Mouse (Mus musculus): ENCODE data around the gene Vmn1r68. TPM values are rescaled to one million over a fixed set of nuclear protein-coding genes. Genes with fewer than 3 reads are reported as not detected.

The Vmn1r68 gene
- not detected in 2 replicates for polyA plus RNA-seq (2012; rRNA removed)

- H3K4me3 ChIP-seq (replicated peaks; ENCODE audit: insufficient read depth, low read depth, low read length): no peak within 1 kb of the TSS
- no peaks in the 10 kb centered on the region for H3K4me1 ChIP-seq (ENCODE audit: control insufficient read depth, insufficient read depth, low read length)
- no peak within 1 kb of the TSS for H3K27ac ChIP-seq (ENCODE audit: insufficient read depth, low read length)
- TF ChIP-seq POLR2A (IDR thresholded peaks at IDR 0.05; ENCODE audit: borderline replicate concordance, insufficient read depth, low read length) (no peak), CTCF (IDR thresholded peaks at IDR 0.05; ENCODE audit: borderline replicate concordance, insufficient read depth, low read depth, low read length) (no peak)
- no peaks in the 10 kb centered on the region for H3K27me3 ChIP-seq (ENCODE audit: control insufficient read depth, insufficient read depth, low read length)
- 61% methylated on average over 2 of the region's 2 CpGs for WGBS
- no peak for DNase-seq
Observed at GRCm38 (mm10) chr7:10558385-10558784, at the start of gene Vmn1r68. TSS of gene Vmn1r68 (minus strand) at chr7:10558485.

- Histone ChIP-seq H3K4me1 (ENCODE audit: control insufficient read depth, insufficient read depth, low read length) (no peaks in the 10 kb centered on the region), H3K27me3 (ENCODE audit: control insufficient read depth, insufficient read depth, low read length) (no peaks in the 10 kb centered on the region), H3K27ac (ENCODE audit: insufficient read depth, low read length) (no peak overlapping the region), H3K4me3 (replicated peaks; ENCODE audit: insufficient read depth, low read depth, low read length) (peak overlapping the region; percentile 71)
- WGBS: 33% methylated on average over 6 of the region's 6 CpGs
- no peak for DNase-seq
- TF ChIP-seq POLR2A (IDR thresholded peaks at IDR 0.05; ENCODE audit: borderline replicate concordance, insufficient read depth, low read length) (no peak), CTCF (IDR thresholded peaks at IDR 0.05; ENCODE audit: borderline replicate concordance, insufficient read depth, low read depth, low read length) (no peak)
Observed at GRCm38 (mm10) chr7:10495578-10495977, 62.7 kb downstream of the Vmn1r68 start.

DNA sequence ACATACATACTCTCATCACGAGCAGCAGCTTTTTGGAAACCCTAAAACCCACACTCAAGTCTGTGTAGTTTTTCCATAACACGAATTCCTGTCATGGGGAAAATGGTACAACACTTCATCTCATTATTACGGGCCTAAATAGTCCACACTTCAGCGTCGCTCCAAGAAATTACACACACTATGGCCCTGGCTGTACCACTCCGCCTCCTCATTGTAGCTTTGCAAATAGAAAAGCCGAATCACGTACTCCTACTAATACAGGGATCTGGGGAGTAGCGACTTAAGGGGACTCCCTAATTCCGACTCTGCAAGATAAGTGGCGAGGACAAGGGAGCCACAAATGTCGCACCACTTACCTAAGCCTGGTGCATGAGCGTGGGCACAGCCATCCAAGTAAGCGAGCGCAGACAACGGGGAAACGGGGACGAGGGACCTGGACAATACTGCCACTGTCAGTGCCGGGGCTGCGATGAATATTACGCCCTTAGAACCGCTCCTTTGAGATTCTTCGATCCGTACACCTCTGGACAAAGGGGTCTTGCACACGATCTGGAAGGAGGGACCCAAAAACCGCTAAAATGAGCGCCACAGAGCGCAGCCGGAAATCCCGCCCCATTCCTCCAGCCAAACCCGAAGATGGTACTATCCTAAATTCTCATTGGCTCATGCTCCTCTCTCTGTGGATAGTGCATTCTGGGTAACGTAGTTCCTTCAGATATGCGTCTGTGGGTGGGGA lies 63.3 kb downstream of the Vmn1r68 start, which contains the start of gene Zik1:
Gene Zik1 (minus strand): TSS at position 609 of the 736 bp plus-strand sequence.
- WGBS: under 1% methylated on average over 33 of the region's 33 CpGs
- peak within 1 kb of the TSS; percentile 71 for H3K4me3 ChIP-seq (replicated peaks; ENCODE audit: insufficient read depth, low read depth, low read length)
- peak; percentile 53; the same call in 1 of the 2 replicates for TF ChIP-seq POLR2A (IDR thresholded peaks at IDR 0.05; ENCODE audit: borderline replicate concordance, insufficient read depth, low read length)
- no peak for TF ChIP-seq CTCF (IDR thresholded peaks at IDR 0.05; ENCODE audit: borderline replicate concordance, insufficient read depth, low read depth, low read length)
- H3K27ac ChIP-seq (ENCODE audit: insufficient read depth, low read length): no peak within 1 kb of the TSS
- peak; percentile 79 to 82 for DNase-seq
- no peaks in the 10 kb centered on the region for H3K4me1 ChIP-seq (ENCODE audit: control insufficient read depth, insufficient read depth, low read length)
- no peaks in the 10 kb centered on the region for H3K27me3 ChIP-seq (ENCODE audit: control insufficient read depth, insufficient read depth, low read length)

- WGBS: 57% methylated on average over 18 of the region's 18 CpGs
- no peak overlapping the region for H3K27ac ChIP-seq (ENCODE audit: insufficient read depth, low read length)
- H3K4me3 ChIP-seq (replicated peaks; ENCODE audit: insufficient read depth, low read depth, low read length): peak overlapping the region; percentile 81
- H3K4me1 ChIP-seq (ENCODE audit: control insufficient read depth, insufficient read depth, low read length): no peaks in the 10 kb centered on the region
- no peaks in the 10 kb centered on the region for H3K27me3 ChIP-seq (ENCODE audit: control insufficient read depth, insufficient read depth, low read length)
- peak; percentile 63 to 69 for DNase-seq
- TF ChIP-seq POLR2A (IDR thresholded peaks at IDR 0.05; ENCODE audit: borderline replicate concordance, insufficient read depth, low read length) (no peak), CTCF (IDR thresholded peaks at IDR 0.05; ENCODE audit: borderline replicate concordance, insufficient read depth, low read depth, low read length) (no peak)
Observed at GRCm38 (mm10) chr7:10480588-10481233, 77.6 kb downstream of the Vmn1r68 start.

DNA sequence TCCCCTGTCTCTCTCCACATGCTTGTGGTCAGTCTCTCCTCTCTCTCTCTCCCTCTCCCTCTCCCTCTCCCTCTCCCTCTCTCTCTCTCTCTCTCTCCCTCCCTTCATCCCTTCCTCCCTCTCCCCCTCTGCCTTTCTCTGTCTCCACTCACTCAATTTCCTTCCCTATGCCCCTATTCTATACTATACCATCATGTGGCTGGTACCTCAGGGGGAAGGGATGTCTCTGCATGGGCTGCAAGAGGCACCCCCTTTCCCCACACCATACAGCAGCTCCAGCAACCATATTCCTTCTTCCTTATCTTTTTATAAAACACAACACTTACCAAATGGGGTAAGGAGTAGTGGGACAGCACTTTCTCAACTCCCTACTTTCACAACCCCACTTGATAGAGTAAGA lies 78.5 kb downstream of the Vmn1r68 start:
- Histone ChIP-seq H3K27me3 (ENCODE audit: control insufficient read depth, insufficient read depth, low read length) (no peaks in the 10 kb centered on the region), H3K4me1 (ENCODE audit: control insufficient read depth, insufficient read depth, low read length) (no peaks in the 10 kb centered on the region), H3K27ac (ENCODE audit: insufficient read depth, low read length) (no peak overlapping the region), H3K4me3 (replicated peaks; ENCODE audit: insufficient read depth, low read depth, low read length) (no peak overlapping the region)
- TF ChIP-seq CTCF (IDR thresholded peaks at IDR 0.05; ENCODE audit: borderline replicate concordance, insufficient read depth, low read depth, low read length): no peak
- no peak for TF ChIP-seq POLR2A (IDR thresholded peaks at IDR 0.05; ENCODE audit: borderline replicate concordance, insufficient read depth, low read length)
- DNase-seq: no peak

DNA sequence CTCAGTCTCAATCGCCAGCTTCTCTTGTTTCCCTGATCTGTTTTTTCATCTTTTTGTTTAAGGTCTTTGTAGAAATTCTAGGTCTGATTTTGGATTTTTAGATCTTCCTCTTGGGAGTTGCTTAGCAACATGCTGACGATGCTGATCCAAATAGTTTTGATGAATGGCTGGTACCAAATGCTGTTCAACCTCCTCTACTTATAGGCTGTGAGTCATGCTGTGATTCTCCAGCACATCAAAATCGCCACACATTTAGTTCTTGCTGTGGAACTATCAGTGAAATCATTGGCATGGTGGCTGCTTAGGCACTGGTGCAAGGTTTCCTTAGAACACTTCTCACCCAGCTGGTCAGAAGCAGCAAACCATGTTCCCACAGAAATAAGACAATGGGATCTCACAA lies 100.1 kb downstream of the Vmn1r68 start:
- H3K4me3 ChIP-seq (replicated peaks; ENCODE audit: insufficient read depth, low read depth, low read length): no peak overlapping the region
- WGBS: 64% methylated on average over 3 of the region's 3 CpGs
- no peak overlapping the region for H3K27ac ChIP-seq (ENCODE audit: insufficient read depth, low read length)
- DNase-seq: no peak
- no peaks in the 10 kb centered on the region for H3K27me3 ChIP-seq (ENCODE audit: control insufficient read depth, insufficient read depth, low read length)
- no peak for TF ChIP-seq POLR2A (IDR thresholded peaks at IDR 0.05; ENCODE audit: borderline replicate concordance, insufficient read depth, low read length)
- no peak for TF ChIP-seq CTCF (IDR thresholded peaks at IDR 0.05; ENCODE audit: borderline replicate concordance, insufficient read depth, low read depth, low read length)
- no peaks in the 10 kb centered on the region for H3K4me1 ChIP-seq (ENCODE audit: control insufficient read depth, insufficient read depth, low read length)

Other genes starting within 250 kb of the Vmn1r68 start
- gene Vmn1r67, start 115.2 kb downstream of the Vmn1r68 start, polyA plus RNA-seq (2012; rRNA removed): not detected in 2 replicates
- gene Zik1, start 63.1 kb downstream of the Vmn1r68 start, polyA plus RNA-seq (2012; rRNA removed): 6.0 and 6.1 TPM in 2 replicates
- not detected in 2 replicates for gene Vmn1r69, start 55.2 kb upstream of the Vmn1r68 start, polyA plus RNA-seq (2012; rRNA removed)
- gene Vmn1r70, start 73.0 kb upstream of the Vmn1r68 start, polyA plus RNA-seq (2012; rRNA removed): not detected in 2 replicates
- not detected in 2 replicates for gene Nlrp4b, start 129.3 kb upstream of the Vmn1r68 start, polyA plus RNA-seq (2012; rRNA removed)
- gene Vmn1r71, start 195.9 kb upstream of the Vmn1r68 start, polyA plus RNA-seq (2012; rRNA removed): not detected in 2 replicates

Data from cerebellum, adult 2 months (tissue).